Comparison of ENCODE assay signal across 16 mouse cellular contexts in the genomic region with DNA sequence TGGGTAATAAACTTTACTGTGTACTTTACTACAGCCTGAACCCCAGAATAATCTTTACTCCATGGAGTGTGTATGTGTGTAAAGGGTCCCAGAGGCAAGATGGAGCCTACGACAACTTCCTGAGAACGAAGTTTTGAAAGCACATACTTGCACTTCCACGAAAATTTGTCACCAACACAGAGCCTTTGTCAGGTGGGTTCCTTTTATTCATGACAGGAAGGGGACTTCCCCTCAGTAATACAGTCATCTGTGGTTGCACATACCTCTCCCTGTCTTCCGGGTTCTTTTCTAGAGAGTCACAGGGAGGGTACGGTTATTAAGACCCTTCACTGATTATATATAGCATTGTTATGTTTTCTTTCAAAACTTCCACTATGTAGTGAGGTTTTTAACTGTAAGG.
DNase-seq lines count a peak whose midpoint lies in the region; ATAC-seq and TF ChIP-seq lines count a peak whose summit lies in the region.
"Had no signal": no experiment of that assay in that cellular context is flagged by ENCODE, and none has a peak within 500 bp of the region (broad histone marks: within the 10 kb centered on the region; RNA-seq: fewer than 3 reads in every experiment).

No protein-coding gene starts in this region.

- DNase-seq in limb, embryonic 10.5 days (ENCODE audit: low spot score): no peak
- DNase-seq in CD8-positive naive resting alpha-beta T cell, adult 2 months (ENCODE audit: low read depth in 2 of 2, low spot score in 2 of 2): peak; percentile 49 to 63
- no peak for DNase-seq in stomach, postnatal 0 days (ENCODE audit: low spot score)
- DNase-seq: adrenal gland, postnatal 14 days; kidney, postnatal 25 days; liver; right cerebral cortex, postnatal 14 days had no signal

- H3K4me2 ChIP-seq in limb, embryonic 12.5 days: no peak overlapping the region
- no peak overlapping the region for H3K4me2 ChIP-seq in stomach, postnatal 0 days (replicated peaks; ENCODE audit: low read depth)
- H3K4me2 ChIP-seq in hindbrain, embryonic 16.5 days (ENCODE audit: low read length): no peak overlapping the region
- H3K4me2 ChIP-seq: lung, embryonic 15.5 days; stomach, embryonic 15.5 days had no signal

- H3K4me3 ChIP-seq in limb, embryonic 12.5 days (replicated peaks): no peak overlapping the region
- no peak overlapping the region for H3K4me3 ChIP-seq in limb, embryonic 10.5 days
- H3K4me3 ChIP-seq in stomach, postnatal 0 days (ENCODE audit: low read depth, low read length): no peak overlapping the region
- H3K4me3 ChIP-seq in hindbrain, embryonic 16.5 days (ENCODE audit: low read length): no peak overlapping the region
- H3K4me3 ChIP-seq: heart, embryonic 10.5 days; hindbrain, embryonic 10.5 days; lung, embryonic 15.5 days; stomach, embryonic 15.5 days had no signal

- no peak for TF ChIP-seq CTCF in stomach, postnatal 0 days (IDR thresholded peaks at IDR 0.05; ENCODE audit: low read depth)

- ATAC-seq in limb, embryonic 12.5 days (ENCODE audit: insufficient number of reproducible peaks, insufficient read depth, low FRiP score, low TSS enrichment, low read depth): no peak
- ATAC-seq in hematopoietic stem cell, adult 5-6 weeks (replicated peaks in 1 of 2; ENCODE audit: insufficient read depth in 1 of 2, low FRiP score in 2 of 2, low TSS enrichment in 1 of 2, low read depth in 1 of 2, poor library complexity in 2 of 2, severe bottlenecking in 2 of 2): peak; percentile 54 to 59; a peak in 3 of 4 replicates
- peak; percentile 81 for ATAC-seq in neutrophil, adult 5-6 weeks (ENCODE audit: extremely low read depth, insufficient number of reproducible peaks, low FRiP score, poor library complexity, severe bottlenecking)
- ATAC-seq in stomach, postnatal 0 days (ENCODE audit: low FRiP score, low TSS enrichment): no peak
- no peak for ATAC-seq in hindbrain, embryonic 16.5 days
- ATAC-seq: intestine, postnatal 0 days had no signal

- no peaks in the 10 kb centered on the region for H3K36me3 ChIP-seq in limb, embryonic 12.5 days
- no peaks in the 10 kb centered on the region for H3K36me3 ChIP-seq in limb, embryonic 10.5 days
- no peaks in the 10 kb centered on the region for H3K36me3 ChIP-seq in stomach, postnatal 0 days (ENCODE audit: control insufficient read depth, insufficient read depth, low read length)
- no peaks in the 10 kb centered on the region for H3K36me3 ChIP-seq in hindbrain, embryonic 16.5 days (ENCODE audit: control insufficient read depth, insufficient read depth, low read length)
- H3K36me3 ChIP-seq: heart, embryonic 10.5 days; hindbrain, embryonic 10.5 days; lung, embryonic 15.5 days; stomach, embryonic 15.5 days had no signal

- H3K27ac ChIP-seq in limb, embryonic 12.5 days: peak overlapping the region; percentile 69
- H3K27ac ChIP-seq in limb, embryonic 10.5 days: no peak overlapping the region
- no peak overlapping the region for H3K27ac ChIP-seq in stomach, postnatal 0 days (replicated peaks)
- H3K27ac ChIP-seq in hindbrain, embryonic 16.5 days (ENCODE audit: low read depth, low read length): no peak overlapping the region
- H3K27ac ChIP-seq: heart, embryonic 10.5 days; hindbrain, embryonic 10.5 days; lung, embryonic 15.5 days; stomach, embryonic 15.5 days had no signal

- H3K4me1 ChIP-seq in limb, embryonic 12.5 days (replicated peaks): peaks cover 21% of the 10 kb centered on the region
- H3K4me1 ChIP-seq in limb, embryonic 10.5 days: peaks cover 16% of the 10 kb centered on the region
- H3K4me1 ChIP-seq in stomach, postnatal 0 days (replicated peaks; ENCODE audit: control insufficient read depth, insufficient read depth): no peaks in the 10 kb centered on the region
- no peaks in the 10 kb centered on the region for H3K4me1 ChIP-seq in hindbrain, embryonic 16.5 days (ENCODE audit: control insufficient read depth, insufficient read depth, low read depth, low read length)

- TF ChIP-seq EP300 in stomach, postnatal 0 days (optimal IDR thresholded peaks at IDR 0.05): no peak

- no peak overlapping the region for H3K9ac ChIP-seq in limb, embryonic 12.5 days (replicated peaks)
- no peak overlapping the region for H3K9ac ChIP-seq in stomach, postnatal 0 days (ENCODE audit: low read length)
- H3K9ac ChIP-seq in hindbrain, embryonic 16.5 days (ENCODE audit: low read depth, low read length): no peak overlapping the region
- H3K9ac ChIP-seq: lung, embryonic 15.5 days; stomach, embryonic 15.5 days had no signal

- no peaks in the 10 kb centered on the region for H3K9me3 ChIP-seq in limb, embryonic 12.5 days
- H3K9me3 ChIP-seq in limb, embryonic 10.5 days (replicated peaks): no peaks in the 10 kb centered on the region
- no peaks in the 10 kb centered on the region for H3K9me3 ChIP-seq in stomach, postnatal 0 days (ENCODE audit: control insufficient read depth, low read length)
- H3K9me3 ChIP-seq in hindbrain, embryonic 16.5 days (ENCODE audit: control insufficient read depth, low read length): no peaks in the 10 kb centered on the region
- H3K9me3 ChIP-seq: heart, embryonic 10.5 days; hindbrain, embryonic 10.5 days; lung, embryonic 15.5 days; stomach, embryonic 15.5 days had no signal

- H3K27me3 ChIP-seq in limb, embryonic 12.5 days: no peaks in the 10 kb centered on the region
- H3K27me3 ChIP-seq in limb, embryonic 10.5 days (ENCODE audit: low read depth, poor library complexity, severe bottlenecking): no peaks in the 10 kb centered on the region
- H3K27me3 ChIP-seq in stomach, postnatal 0 days (ENCODE audit: control insufficient read depth, insufficient read depth, low read length): no peaks in the 10 kb centered on the region
- H3K27me3 ChIP-seq in hindbrain, embryonic 16.5 days (replicated peaks; ENCODE audit: control insufficient read depth, insufficient read depth, low read length): no peaks in the 10 kb centered on the region
- H3K27me3 ChIP-seq: lung, embryonic 15.5 days; stomach, embryonic 15.5 days had no signal

- WGBS in limb, embryonic 12.5 days: 66% methylated on average over 5 of the region's 5 CpGs
- WGBS in limb, embryonic 10.5 days: 87% methylated on average over 5 of the region's 5 CpGs
- WGBS in stomach, postnatal 0 days: 78% methylated on average over 5 of the region's 5 CpGs
- WGBS in hindbrain, embryonic 16.5 days: 86% methylated on average over 5 of the region's 5 CpGs

Comparison
In these comparisons a context has a peak if more than half of its experiments do, and no peak if none do; other contexts are left out.
1. ATAC-seq: peak in hematopoietic stem cell, adult 5-6 weeks (2 of 2) and neutrophil, adult 5-6 weeks (single experiment); none in limb, embryonic 12.5 days (single experiment), stomach, postnatal 0 days (single experiment) and hindbrain, embryonic 16.5 days (single experiment).
2. DNase-seq: peak in CD8-positive naive resting alpha-beta T cell, adult 2 months (2 of 2); none in limb, embryonic 10.5 days (single experiment) and stomach, postnatal 0 days (single experiment).